11 mouse cellular contexts compared by ENCODE assay signal in genomic region chr6:114174398-114175140, GRCm38 (mm10). TPM values are rescaled to one million over a fixed set of nuclear protein-coding genes. Genes with fewer than 3 reads are reported as not detected.
DNase-seq lines count a peak whose midpoint lies in the region; ATAC-seq and TF ChIP-seq lines count a peak whose summit lies in the region.
"Had no signal": no experiment of that assay in that cellular context is flagged by ENCODE, and none has a peak within 500 bp of the region (broad histone marks: within the 10 kb centered on the region; RNA-seq: fewer than 3 reads in every experiment).

No protein-coding gene starts in this region.

- peaks cover 11% of the 10 kb centered on the region for H3K27me3 ChIP-seq in E14TG2a.4 (ENCODE audit: insufficient read depth, low read length)
- H3K27me3 ChIP-seq in hindbrain, embryonic 10.5 days (ENCODE audit: insufficient read depth, poor library complexity, severe bottlenecking), result peaks cover 77% of the 10 kb centered on the region
- H3K27me3 ChIP-seq in midbrain, embryonic 15.5 days (replicated peaks), result peaks cover 60% of the 10 kb centered on the region
- H3K27me3 ChIP-seq in limb, embryonic 10.5 days (ENCODE audit: low read depth, poor library complexity, severe bottlenecking), result peaks cover 30% of the 10 kb centered on the region

- peak overlapping the region; percentile 32 for H3K4me2 ChIP-seq in midbrain, embryonic 15.5 days

- ATAC-seq in midbrain, embryonic 15.5 days (replicated peaks), result peak; percentile 70

- H3K36me3 ChIP-seq in E14TG2a.4 (ENCODE audit: insufficient read depth, low read length), result no peaks in the 10 kb centered on the region
- no peaks in the 10 kb centered on the region for H3K36me3 ChIP-seq in hindbrain, embryonic 10.5 days
- H3K36me3 ChIP-seq in midbrain, embryonic 15.5 days (replicated peaks), result no peaks in the 10 kb centered on the region
- no peaks in the 10 kb centered on the region for H3K36me3 ChIP-seq in limb, embryonic 10.5 days

- 0 out of 2 replicates have a peak overlapping the region, but pooled peaks have one; percentile 10 for H3K4me3 ChIP-seq in E14TG2a.4 (replicated peaks; ENCODE audit: low read length)
- peak overlapping the region; percentile 35 for H3K4me3 ChIP-seq in hindbrain, embryonic 10.5 days
- H3K4me3 ChIP-seq in midbrain, embryonic 15.5 days, result no peak overlapping the region
- H3K4me3 ChIP-seq in limb, embryonic 10.5 days, result no peak overlapping the region

- peak; percentile 15 for DNase-seq in embryo, embryonic 10.5 days (ENCODE audit: low spot score)
- no peak for DNase-seq in embryo, embryonic 9.5 days (ENCODE audit: extremely low spot score)
- no peak for DNase-seq in hindbrain, embryonic 10.5 days (ENCODE audit: low spot score)
- no peak for DNase-seq in urinary bladder, postnatal 4 days (ENCODE audit: low spot score in 2 of 2)
- DNase-seq in limb, embryonic 10.5 days (ENCODE audit: low spot score), result no peak
- DNase-seq in gastrocnemius, postnatal 4 days (ENCODE audit: low spot score in 2 of 2), result no peak
- DNase-seq: liver; right cerebral cortex, postnatal 25 days had no signal

- WGBS in hindbrain, embryonic 10.5 days, result 4% methylated on average over 9 of the region's 9 CpGs
- WGBS in midbrain, embryonic 15.5 days, result 1% methylated on average over 9 of the region's 9 CpGs
- 13% methylated on average over 9 of the region's 9 CpGs for WGBS in limb, embryonic 10.5 days

- H3K27ac ChIP-seq in hindbrain, embryonic 10.5 days, result peak overlapping the region; percentile 37
- peak overlapping the region; percentile 50; the same call in 1 of the 2 replicates for H3K27ac ChIP-seq in midbrain, embryonic 15.5 days
- no peak overlapping the region for H3K27ac ChIP-seq in limb, embryonic 10.5 days
- H3K27ac ChIP-seq: stomach, postnatal 0 days had no signal

- H3K9me3 ChIP-seq in E14TG2a.4 (ENCODE audit: low read length), result no peaks in the 10 kb centered on the region
- no peaks in the 10 kb centered on the region for H3K9me3 ChIP-seq in hindbrain, embryonic 10.5 days
- no peaks in the 10 kb centered on the region for H3K9me3 ChIP-seq in midbrain, embryonic 15.5 days
- no peaks in the 10 kb centered on the region for H3K9me3 ChIP-seq in limb, embryonic 10.5 days (replicated peaks)

- no peak overlapping the region for H3K9ac ChIP-seq in midbrain, embryonic 15.5 days

- H3K4me1 ChIP-seq in E14TG2a.4 (replicated peaks; ENCODE audit: low read depth, low read length), result peaks cover 25% of the 10 kb centered on the region
- H3K4me1 ChIP-seq in hindbrain, embryonic 10.5 days (replicated peaks), result peaks cover 21% of the 10 kb centered on the region
- H3K4me1 ChIP-seq in midbrain, embryonic 15.5 days, result peaks cover 12% of the 10 kb centered on the region
- no peaks in the 10 kb centered on the region for H3K4me1 ChIP-seq in limb, embryonic 10.5 days

- no peak for TF ChIP-seq CTCF in E14TG2a.4 (conservative IDR thresholded peaks at IDR 0.05; ENCODE audit: low read length)

RNA-seq across cellular contexts. Expression of gene Slc6a11, which starts 43.5 kb away (rescaled TPM):
- polyA plus RNA-seq in hindbrain, embryonic 10.5 days (2016; fragmentation: Nextera tagmentation; extraction: Ambion mirVana), result 0.35 and 0.47 TPM in 2 replicates
- polyA plus RNA-seq in midbrain, embryonic 15.5 days (2015; fragmentation: Nextera tagmentation; extraction: Ambion mirVana), result 34.0 and 37.0 TPM in 2 replicates
- polyA plus RNA-seq in limb, embryonic 10.5 days (2016; fragmentation: Nextera tagmentation; extraction: Ambion mirVana), result 0.08 TPM in 1 of 2 replicates, not detected in the other
- total RNA-seq in gastrocnemius, postnatal 4 days (2021), result under 1 TPM; 0.44 to 0.74 TPM

Comparison
In these comparisons a context has a peak if more than half of its experiments do, and no peak if none do; other contexts are left out.
1. H3K4me3 ChIP-seq: peak in E14TG2a.4 (single experiment) and hindbrain, embryonic 10.5 days (single experiment); none in midbrain, embryonic 15.5 days (single experiment) and limb, embryonic 10.5 days (single experiment).
2. RNA of gene Slc6a11, which starts 43.5 kb away (polyA plus RNA-seq): 34.0 to 37.0 TPM in midbrain, embryonic 15.5 days; 0.35 to 0.47 TPM in hindbrain, embryonic 10.5 days and 0.08 TPM in limb, embryonic 10.5 days; every median in the first group is over 10 times any median in the second.